Mouse (Mus musculus): ENCODE data around the gene Pdzd9. TPM values are rescaled to one million over a fixed set of nuclear protein-coding genes. Genes with fewer than 3 reads are reported as not detected.
A peak's percentile ranks its signal among the peaks of the same experiment; 100 is the strongest.

Pdzd9 gene
- polyA plus RNA-seq, 1 experiment from 2014 or later: 0.09 TPM

DNA sequence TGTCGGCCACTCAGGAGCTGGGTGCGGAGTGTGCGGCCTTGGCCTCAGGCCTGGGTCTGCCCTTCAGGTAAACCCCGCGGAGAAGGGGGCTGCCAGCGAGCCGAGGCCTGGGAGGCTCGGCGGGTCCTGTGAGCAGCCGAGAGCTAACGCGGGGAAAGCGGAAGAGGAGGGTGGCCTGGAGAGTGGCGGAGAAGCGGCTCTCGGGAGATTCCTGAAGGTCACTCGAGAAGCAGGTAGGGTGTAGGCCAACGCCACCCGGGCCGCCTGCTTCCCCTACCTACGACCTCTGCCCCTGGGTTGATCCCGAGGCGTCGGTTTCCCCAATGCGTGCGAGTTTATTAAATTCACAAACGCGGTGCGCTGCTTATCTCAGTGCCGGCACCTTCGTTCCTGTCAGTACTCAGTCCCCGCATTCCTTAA, 34.8 kb downstream of the Pdzd9 start:
- Histone ChIP-seq H3K27me3 (no peaks in the 10 kb centered on the region), H3K36me3 (peaks cover 29% of the 10 kb centered on the region), H3K4me3 (replicated peaks) (peak overlapping the region; percentile 98), H3K9ac (peak overlapping the region; percentile 96), H3K4me2 (peak overlapping the region; percentile 74), H3K9me3 (replicated peaks) (no peaks in the 10 kb centered on the region), H3K4me1 (replicated peaks) (peaks cover 20% of the 10 kb centered on the region), H3K27ac (peak overlapping the region; percentile 87)
- peak; percentile 77 for ATAC-seq (ENCODE audit: low read depth)
- WGBS (ENCODE audit: insufficient replicate concordance): under 1% methylated on average over 32 of the region's 32 CpGs
- DNase-seq: no peak

GRCm38 (mm10) chr7:120634711-120635361, 35.3 kb downstream of the Pdzd9 start, which contains the start of gene Uqcrc2:
Gene Uqcrc2 (plus strand): TSS chr7:120635176.
- Histone ChIP-seq H3K36me3 (peaks cover 23% of the 10 kb centered on the region), H3K9me3 (replicated peaks) (no peaks in the 10 kb centered on the region), H3K4me1 (replicated peaks) (peaks cover 20% of the 10 kb centered on the region), H3K4me3 (replicated peaks) (peak within 1 kb of the TSS; percentile 98), H3K4me2 (peak within 1 kb of the TSS; percentile 74), H3K9ac (peak within 1 kb of the TSS; percentile 96), H3K27me3 (no peaks in the 10 kb centered on the region), H3K27ac (peak within 1 kb of the TSS; percentile 87)
- ATAC-seq (ENCODE audit: low read depth): peak; percentile 99
- WGBS (ENCODE audit: insufficient replicate concordance): under 1% methylated on average over 45 of the region's 45 CpGs
- DNase-seq: peak; percentile 89

GRCm38 (mm10) chr7:120634301-120634700, 35.8 kb downstream of the Pdzd9 start:
- 13% methylated on average over 9 of the region's 9 CpGs for WGBS (ENCODE audit: insufficient replicate concordance)
- Histone ChIP-seq H3K9me3 (replicated peaks) (no peaks in the 10 kb centered on the region), H3K36me3 (peaks cover 18% of the 10 kb centered on the region), H3K4me2 (peak overlapping the region; percentile 74), H3K4me1 (replicated peaks) (peaks cover 20% of the 10 kb centered on the region), H3K27ac (peak overlapping the region; percentile 87), H3K27me3 (no peaks in the 10 kb centered on the region), H3K4me3 (replicated peaks) (peak overlapping the region; percentile 98), H3K9ac (peak overlapping the region; percentile 96)
- peak; percentile 11 for DNase-seq
- no peak for ATAC-seq (ENCODE audit: low read depth)

DNA sequence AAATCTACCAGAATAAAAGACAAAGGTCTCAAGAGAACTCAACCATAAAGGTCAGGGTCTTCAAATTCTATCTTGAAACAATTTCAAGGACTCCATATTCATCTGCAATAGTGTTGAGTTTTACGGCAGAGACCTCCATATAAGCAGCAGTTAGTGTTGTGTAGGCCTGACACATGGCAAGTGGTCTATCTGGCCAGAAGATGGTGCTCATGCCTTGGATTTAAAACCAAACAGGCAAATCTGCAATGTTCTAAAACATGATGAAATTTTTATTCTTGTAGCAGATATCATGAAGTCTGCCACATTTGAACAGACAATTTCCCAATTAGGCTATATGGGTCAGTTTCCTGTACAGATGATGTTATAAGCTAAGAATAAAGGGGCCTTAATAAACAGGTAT, 37.6 kb downstream of the Pdzd9 start:
- Histone ChIP-seq H3K36me3 (peaks cover 4% of the 10 kb centered on the region; the same call in 1 of the 2 replicates), H3K4me3 (replicated peaks) (no peak overlapping the region), H3K4me2 (no peak overlapping the region), H3K9ac (no peak overlapping the region), H3K27me3 (no peaks in the 10 kb centered on the region), H3K9me3 (replicated peaks) (no peaks in the 10 kb centered on the region), H3K4me1 (replicated peaks) (peaks cover 20% of the 10 kb centered on the region), H3K27ac (no peak overlapping the region)
- ATAC-seq (ENCODE audit: low read depth): no peak
- WGBS (ENCODE audit: insufficient replicate concordance): 65% methylated on average over 1 of the region's 1 CpGs
- no peak for DNase-seq

GRCm38 (mm10) chr7:120620841-120621240, 49.3 kb downstream of the Pdzd9 start:
- H3K4me1 ChIP-seq (replicated peaks): no peaks in the 10 kb centered on the region
- WGBS (ENCODE audit: insufficient replicate concordance): 71% methylated on average over 9 of the region's 9 CpGs
- ATAC-seq (ENCODE audit: low read depth) (no peak), DNase-seq (no peak)
- H3K27ac ChIP-seq: no peak overlapping the region
- H3K9me3 ChIP-seq (replicated peaks): no peaks in the 10 kb centered on the region
- no peaks in the 10 kb centered on the region for H3K27me3 ChIP-seq
- H3K9ac ChIP-seq: no peak overlapping the region
- no peaks in the 10 kb centered on the region for H3K36me3 ChIP-seq
- H3K4me2 ChIP-seq: no peak overlapping the region
- no peak overlapping the region for H3K4me3 ChIP-seq (replicated peaks)

- no peaks in the 10 kb centered on the region for H3K36me3 ChIP-seq
- ATAC-seq (ENCODE audit: low read depth) (no peak), DNase-seq (no peak)
- no peaks in the 10 kb centered on the region for H3K27me3 ChIP-seq
- no peaks in the 10 kb centered on the region for H3K9me3 ChIP-seq (replicated peaks)
- H3K4me1 ChIP-seq (replicated peaks): no peaks in the 10 kb centered on the region
- no peak overlapping the region for H3K4me2 ChIP-seq
- H3K27ac ChIP-seq: no peak overlapping the region
- no peak overlapping the region for H3K4me3 ChIP-seq (replicated peaks)
- H3K9ac ChIP-seq: no peak overlapping the region
- 65% methylated on average over 8 of the region's 8 CpGs for WGBS (ENCODE audit: insufficient replicate concordance)
Measured at GRCm38 (mm10) chr7:120620075-120620771, 49.9 kb downstream of the Pdzd9 start.

Other genes starting within 250 kb of the Pdzd9 start
- gene Uqcrc2, start 35.2 kb downstream of the Pdzd9 start, polyA plus RNA-seq (2015; fragmentation: Nextera tagmentation; extraction: Ambion mirVana): 150 and 169 TPM in 2 replicates
- gene Mosmo, start 7.3 kb upstream of the Pdzd9 start, polyA plus RNA-seq (2015; fragmentation: Nextera tagmentation; extraction: Ambion mirVana): 7.4 and 8.8 TPM in 2 replicates
- 0.02 and 0.03 TPM in 2 replicates for gene Vwa3a, start 69.0 kb upstream of the Pdzd9 start, polyA plus RNA-seq (2015; fragmentation: Nextera tagmentation; extraction: Ambion mirVana)
- gene Gm5737, start 142.0 kb upstream of the Pdzd9 start, polyA plus RNA-seq (2015; fragmentation: Nextera tagmentation; extraction: Ambion mirVana): not detected in 2 replicates
- 42.2 and 44.2 TPM in 2 replicates for gene Eef2k, start 172.5 kb upstream of the Pdzd9 start, polyA plus RNA-seq (2015; fragmentation: Nextera tagmentation; extraction: Ambion mirVana)
- gene Polr3e, start 247.4 kb upstream of the Pdzd9 start, polyA plus RNA-seq (2015; fragmentation: Nextera tagmentation; extraction: Ambion mirVana): 19.3 and 21.1 TPM in 2 replicates